16 mouse cellular contexts compared by ENCODE assay signal in the genomic region with DNA sequence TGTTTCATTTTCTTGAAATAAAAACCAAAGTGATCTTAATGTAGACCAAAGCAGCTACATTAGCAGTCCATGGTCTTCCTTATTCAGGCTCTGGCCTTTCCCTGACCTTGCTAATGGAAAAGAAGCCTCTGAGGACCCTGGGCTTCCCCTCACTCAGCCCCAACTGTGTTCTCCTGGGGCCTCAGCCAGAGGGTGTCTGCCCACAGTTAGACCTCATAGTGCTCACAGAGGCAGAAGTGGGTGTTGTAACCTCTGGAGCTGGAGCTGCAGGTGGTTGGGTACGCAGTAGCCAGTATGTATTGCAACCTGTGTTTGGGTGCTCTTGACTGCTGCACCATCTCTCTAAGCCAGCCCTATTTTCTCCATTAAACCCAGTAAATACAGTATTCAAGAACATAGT. TPM values are rescaled to one million over a fixed set of nuclear protein-coding genes. Genes with fewer than 3 reads are reported as not detected.
DNase-seq lines count a peak whose midpoint lies in the region; ATAC-seq and TF ChIP-seq lines count a peak whose summit lies in the region.
"Had no signal": no experiment of that assay in that cellular context is flagged by ENCODE, and none has a peak within 500 bp of the region (broad histone marks: within the 10 kb centered on the region; RNA-seq: fewer than 3 reads in every experiment).

No protein-coding gene starts in this region.

- H3K4me3 ChIP-seq in hindbrain, postnatal 0 days (ENCODE audit: low read length), result no peak overlapping the region
- H3K4me3 ChIP-seq in hindbrain, embryonic 12.5 days, result no peak overlapping the region
- H3K4me3 ChIP-seq in midbrain, embryonic 13.5 days (replicated peaks), result no peak overlapping the region
- no peak overlapping the region for H3K4me3 ChIP-seq in midbrain, embryonic 11.5 days (ENCODE audit: low read depth, low read length)
- H3K4me3 ChIP-seq: heart, embryonic 10.5 days; lung, embryonic 15.5 days had no signal

- no peaks in the 10 kb centered on the region for H3K27me3 ChIP-seq in hindbrain, postnatal 0 days (ENCODE audit: insufficient read depth, low read length)
- no peaks in the 10 kb centered on the region for H3K27me3 ChIP-seq in hindbrain, embryonic 12.5 days
- H3K27me3 ChIP-seq in midbrain, embryonic 13.5 days, result no peaks in the 10 kb centered on the region
- H3K27me3 ChIP-seq in midbrain, embryonic 11.5 days (ENCODE audit: control insufficient read depth, insufficient read depth, low read length), result no peaks in the 10 kb centered on the region
- H3K27me3 ChIP-seq: lung, embryonic 15.5 days had no signal

- H3K4me1 ChIP-seq in hindbrain, postnatal 0 days (ENCODE audit: insufficient read depth, low read length), result no peaks in the 10 kb centered on the region; the same call in 1 of the 2 replicates
- no peaks in the 10 kb centered on the region for H3K4me1 ChIP-seq in hindbrain, embryonic 12.5 days
- H3K4me1 ChIP-seq in midbrain, embryonic 13.5 days (replicated peaks), result no peaks in the 10 kb centered on the region
- H3K4me1 ChIP-seq in midbrain, embryonic 11.5 days (ENCODE audit: control insufficient read depth, insufficient read depth, low read length), result no peaks in the 10 kb centered on the region
- H3K4me1 ChIP-seq: lung, embryonic 15.5 days had no signal

- 100% methylated on average over 1 of the region's 1 CpGs for whole genome bisulfite sequencing in hindbrain, postnatal 0 days
- 100% methylated on average over 1 of the region's 1 CpGs for WGBS in hindbrain, embryonic 12.5 days
- 100% methylated on average over 1 of the region's 1 CpGs for WGBS in midbrain, embryonic 13.5 days
- 96% methylated on average over 1 of the region's 1 CpGs for WGBS in midbrain, embryonic 11.5 days

- no peak for DNase-seq in hindbrain, postnatal 0 days (ENCODE audit: low spot score)
- no peak for DNase-seq in midbrain, embryonic 11.5 days (ENCODE audit: low spot score, missing footprints)
- DNase-seq in thymus, postnatal 4 days, result no peak
- DNase-seq: adrenal gland, postnatal 10 days; kidney, adult 2 months; right cerebral cortex, postnatal 14 days had no signal

- peak overlapping the region; percentile 29; the same call in 1 of the 2 replicates for H3K27ac ChIP-seq in hindbrain, postnatal 0 days
- no peak overlapping the region for H3K27ac ChIP-seq in hindbrain, embryonic 12.5 days
- H3K27ac ChIP-seq in midbrain, embryonic 13.5 days, result 0 out of 2 replicates have a peak overlapping the region, but pooled peaks have one; percentile 7
- H3K27ac ChIP-seq in midbrain, embryonic 11.5 days (ENCODE audit: low read depth, low read length), result no peak overlapping the region
- H3K27ac ChIP-seq: heart, embryonic 10.5 days; kidney, postnatal 0 days; liver, embryonic 14.5 days; lung, embryonic 15.5 days; macrophage had no signal

- no peak overlapping the region for H3K4me2 ChIP-seq in hindbrain, postnatal 0 days (ENCODE audit: low read depth, low read length)
- no peak overlapping the region for H3K4me2 ChIP-seq in hindbrain, embryonic 12.5 days (replicated peaks)
- no peak overlapping the region for H3K4me2 ChIP-seq in midbrain, embryonic 13.5 days (replicated peaks)
- H3K4me2 ChIP-seq in midbrain, embryonic 11.5 days, result no peak overlapping the region
- H3K4me2 ChIP-seq: lung, embryonic 15.5 days had no signal

- no peak for TF ChIP-seq CTCF in hindbrain, postnatal 0 days (IDR thresholded peaks at IDR 0.05; ENCODE audit: low read depth)

- H3K36me3 ChIP-seq in hindbrain, postnatal 0 days (ENCODE audit: insufficient read depth, low read length), result peaks cover 18% of the 10 kb centered on the region
- peaks cover 76% of the 10 kb centered on the region for H3K36me3 ChIP-seq in hindbrain, embryonic 12.5 days
- peaks cover 83% of the 10 kb centered on the region for H3K36me3 ChIP-seq in midbrain, embryonic 13.5 days
- H3K36me3 ChIP-seq in midbrain, embryonic 11.5 days (ENCODE audit: control insufficient read depth, insufficient read depth, low read length), result peaks cover 16% of the 10 kb centered on the region

- no peaks in the 10 kb centered on the region for H3K9me3 ChIP-seq in hindbrain, postnatal 0 days (ENCODE audit: low read length)
- H3K9me3 ChIP-seq in hindbrain, embryonic 12.5 days (replicated peaks), result no peaks in the 10 kb centered on the region
- no peaks in the 10 kb centered on the region for H3K9me3 ChIP-seq in midbrain, embryonic 13.5 days
- H3K9me3 ChIP-seq in midbrain, embryonic 11.5 days (ENCODE audit: control insufficient read depth, low read length), result no peaks in the 10 kb centered on the region
- H3K9me3 ChIP-seq: heart, embryonic 10.5 days; lung, embryonic 15.5 days had no signal

- ATAC-seq in hindbrain, postnatal 0 days, result no peak
- ATAC-seq in hindbrain, embryonic 12.5 days (ENCODE audit: low FRiP score), result no peak
- ATAC-seq in midbrain, embryonic 13.5 days, result no peak
- ATAC-seq in midbrain, embryonic 11.5 days (ENCODE audit: low FRiP score), result no peak
- ATAC-seq in granulocyte monocyte progenitor cell, adult 5-6 weeks (replicated peaks; ENCODE audit: poor library complexity, severe bottlenecking), result peak; percentile 75
- ATAC-seq in megakaryocyte progenitor cell, adult 5-6 weeks (replicated peaks; ENCODE audit: poor library complexity), result peak; percentile 72
- ATAC-seq: activated CD4-positive, CD25-positive, alpha-beta regulatory T cell, adult 4 months had no signal

- no peak overlapping the region for H3K9ac ChIP-seq in hindbrain, postnatal 0 days (replicated peaks; ENCODE audit: low read length)
- no peak overlapping the region for H3K9ac ChIP-seq in hindbrain, embryonic 12.5 days
- no peak overlapping the region for H3K9ac ChIP-seq in midbrain, embryonic 13.5 days (replicated peaks)
- H3K9ac ChIP-seq in midbrain, embryonic 11.5 days (ENCODE audit: low read length), result no peak overlapping the region
- H3K9ac ChIP-seq: liver, embryonic 14.5 days; lung, embryonic 15.5 days had no signal

RNA-seq across cellular contexts. Expression of a gene that starts 14.5 kb away (rescaled TPM):
- total RNA-seq in hindbrain, postnatal 0 days (2014; rRNA removed), result 412 and 470 TPM in 2 replicates
- polyA plus RNA-seq in hindbrain, postnatal 0 days (2015; fragmentation: Nextera tagmentation; extraction: Ambion mirVana), result 261 and 266 TPM in 2 replicates
- 27.3 and 27.7 TPM in 2 replicates for polyA plus RNA-seq in hindbrain, embryonic 12.5 days (2016; fragmentation: Nextera tagmentation; extraction: Ambion mirVana)
- 58.9 and 70.2 TPM in 2 replicates for polyA plus RNA-seq in midbrain, embryonic 13.5 days (2015; fragmentation: Nextera tagmentation; extraction: Ambion mirVana)
- 12.9 and 14.2 TPM in 2 replicates for polyA plus RNA-seq in midbrain, embryonic 11.5 days (2014; fragmentation: Nextera tagmentation; extraction: Ambion mirVana)
- total RNA-seq in granulocyte monocyte progenitor cell, adult 5-6 weeks (2014; fragmentation: Nextera tagmentation), result not detected in 2 replicates
- total RNA-seq in granulocyte monocyte progenitor cell, adult 5-6 weeks (2017), result 0.30 TPM in 1 of 2 replicates, not detected in the other
- 0.05 and 0.07 TPM in 2 replicates for total RNA-seq in megakaryocyte progenitor cell, adult 5-6 weeks (2015)
- 0.03 and 0.75 TPM in 2 replicates for total RNA-seq in megakaryocyte progenitor cell, adult 5-6 weeks (2017)

Comparison
In these comparisons a context has a peak if more than half of its experiments do, and no peak if none do; other contexts are left out.
1. H3K27ac ChIP-seq: peak in hindbrain, postnatal 0 days (single experiment) and midbrain, embryonic 13.5 days (single experiment); none in hindbrain, embryonic 12.5 days (single experiment) and midbrain, embryonic 11.5 days (single experiment).
2. ATAC-seq: peak in granulocyte monocyte progenitor cell, adult 5-6 weeks (single experiment) and megakaryocyte progenitor cell, adult 5-6 weeks (single experiment); none in hindbrain, postnatal 0 days (single experiment), hindbrain, embryonic 12.5 days (single experiment), midbrain, embryonic 13.5 days (single experiment) and midbrain, embryonic 11.5 days (single experiment).